Mouse (Mus musculus) MEL (cell line): Measurements from ENCODE around the gene Asxl2. TPM values are rescaled to one million over a fixed set of nuclear protein-coding genes. Genes with fewer than 3 reads are reported as not detected.

ENCODE experiments used
- DNase-seq: peaks from one replicate; pipeline ENCODE4 v3.0.0; 2011; ENCODE audit warnings: low read depth, low spot score
- H3K27ac ChIP-seq: 2 replicates; pipeline ENCODE4 v1.5.1; 2012; ENCODE audit warnings: low read depth, mild to moderate bottlenecking, control low read depth, low read length, moderate library complexity; ENCODE audit not compliant: control insufficient read depth
- H3K27me3 ChIP-seq, 2 experiments: fragments of 150-350 bp in 1 of 2; sonication (generic) in 1 of 2; 2 replicates each; pipeline ENCODE4 v1.6.1; 2012; ENCODE audit warnings: low read length in 2 of 2, mild to moderate bottlenecking in 2 of 2, improper control_type of control experiment in 1 of 2, moderate library complexity in 1 of 2; ENCODE audit not compliant: insufficient read depth in 2 of 2, control insufficient read depth in 1 of 2
- H3K36me3 ChIP-seq, 2 experiments: 2 replicates each; pipeline ENCODE4 v1.6.1; 2012 to 2014; ENCODE audit warnings: low read length in 2 of 2, improper control_type of control experiment in 1 of 2, inconsistent platforms in 1 of 2, mild to moderate bottlenecking in 1 of 2; ENCODE audit not compliant: insufficient read depth in 2 of 2, control insufficient read depth in 1 of 2
- H3K4me1 ChIP-seq, 2 experiments: fragments of 150-350 bp in 1 of 2; sonication (generic) in 1 of 2; 2 replicates each; pipeline ENCODE4 v1.6.1; 2012; ENCODE audit warnings: low read length in 2 of 2, improper control_type of control experiment in 1 of 2, mild to moderate bottlenecking in 1 of 2; ENCODE audit not compliant: insufficient read depth in 2 of 2, control insufficient read depth in 1 of 2
- H3K4me3 ChIP-seq, 2 experiments: fragments of 150-350 bp in 1 of 2; sonication (generic) in 1 of 2; 2 replicates each; pipeline ENCODE4 v1.5.1; 2012; ENCODE audit warnings: low read depth in 2 of 2, low read length in 2 of 2, mild to moderate bottlenecking in 2 of 2, moderate library complexity in 2 of 2, control low read depth in 1 of 2, improper control_type of control experiment in 1 of 2; ENCODE audit not compliant: control insufficient read depth in 1 of 2, insufficient read depth in 1 of 2
- H3K79me2 ChIP-seq: 2 replicates; pipeline ENCODE4 v1.6.1; 2012; ENCODE audit warnings: mild to moderate bottlenecking, low read length, moderate library complexity; ENCODE audit not compliant: control insufficient read depth, poor library complexity, insufficient read depth
- H3K9ac ChIP-seq: 2 replicates; pipeline ENCODE4 v1.6.1; 2012; ENCODE audit warnings: low read depth, mild to moderate bottlenecking, control low read depth, low read length, moderate library complexity; ENCODE audit not compliant: control insufficient read depth, poor library complexity, severe bottlenecking
- H3K9me3 ChIP-seq: fragments of 150-350 bp; sonication (generic); replicated peaks from 2 replicates; pipeline ENCODE4 v1.6.1; 2012; ENCODE audit warnings: mild to moderate bottlenecking, low read length, improper control_type of control experiment, moderate library complexity; ENCODE audit not compliant: insufficient read depth
- BHLHE40 ChIP-seq: IDR thresholded peaks from 2 replicates; pipeline ENCODE4 v1.6.1; 2012; ENCODE audit warnings: low read depth, mild to moderate bottlenecking, inconsistent platforms, low read length, improper control_type of control experiment, borderline replicate concordance
- CHD1 ChIP-seq: IDR thresholded peaks from 2 replicates; pipeline ENCODE4 v1.6.1; 2012; ENCODE audit warnings: low read depth, mild to moderate bottlenecking, inconsistent platforms, low read length, improper control_type of control experiment
- CHD2 ChIP-seq: IDR thresholded peaks from 2 replicates; pipeline ENCODE4 v1.6.1; 2011; ENCODE audit warnings: low read length, improper control_type of control experiment
- CTCF ChIP-seq, 3 experiments: IDR thresholded peaks in 2 of 3; conservative IDR thresholded peaks in 1 of 3; 2 replicates each; pipeline ENCODE4 v1.5.1; 2011 to 2012; ENCODE audit warnings: low read length in 3 of 3, low read depth in 2 of 3, mild to moderate bottlenecking in 2 of 3, improper control_type of control experiment in 1 of 3, inconsistent platforms in 1 of 3, mixed read lengths in 1 of 3, moderate library complexity in 1 of 3; ENCODE audit not compliant: control insufficient read depth in 1 of 3, insufficient read depth in 1 of 3, poor library complexity in 1 of 3, severe bottlenecking in 1 of 3
- E2F4 ChIP-seq: IDR thresholded peaks from 2 replicates; pipeline ENCODE4 v1.6.1; 2011; ENCODE audit warnings: low read depth, low read length, improper control_type of control experiment, borderline replicate concordance
- ELF1 ChIP-seq: IDR thresholded peaks from 2 replicates; pipeline ENCODE4 v1.6.1; 2014; ENCODE audit warnings: low read depth, mild to moderate bottlenecking, inconsistent platforms, low read length, improper control_type of control experiment, moderate library complexity
- EP300 ChIP-seq, 2 experiments: IDR thresholded peaks; 2 replicates each; pipeline ENCODE4 v1.6.1; 2011; ENCODE audit warnings: improper control_type of control experiment in 2 of 2, low read length in 2 of 2, low read depth in 1 of 2, mild to moderate bottlenecking in 1 of 2
- ETS1 ChIP-seq: IDR thresholded peaks from 2 replicates; pipeline ENCODE4 v1.6.1; 2012; ENCODE audit warnings: low read depth, mild to moderate bottlenecking, inconsistent platforms, low read length, improper control_type of control experiment, moderate library complexity
- GABPA ChIP-seq: IDR thresholded peaks from 2 replicates; pipeline ENCODE4 v1.6.1; 2012; ENCODE audit warnings: low read depth, mild to moderate bottlenecking, inconsistent platforms, low read length, improper control_type of control experiment, moderate library complexity
- GATA1 ChIP-seq: IDR thresholded peaks from 2 replicates; pipeline ENCODE4 v1.6.1; 2011; ENCODE audit warnings: low read depth, low read length, improper control_type of control experiment
- HCFC1 ChIP-seq: IDR thresholded peaks from 2 replicates; pipeline ENCODE4 v1.6.1; 2012; ENCODE audit warnings: low read depth, mild to moderate bottlenecking, inconsistent platforms, low read length, improper control_type of control experiment, moderate library complexity
- JUND ChIP-seq: IDR thresholded peaks from 2 replicates; pipeline ENCODE4 v1.6.1; 2011; ENCODE audit warnings: low read depth, mild to moderate bottlenecking, improper control_type of control experiment, low read length
- KAT2A ChIP-seq: conservative IDR thresholded peaks from 2 replicates; pipeline ENCODE4 v1.6.1; 2012; ENCODE audit warnings: low read depth, low read length, improper control_type of control experiment, inconsistent platforms
- MAFK ChIP-seq: IDR thresholded peaks from 2 replicates; pipeline ENCODE4 v1.6.1; 2011; ENCODE audit warnings: low read depth, mild to moderate bottlenecking, low read length, improper control_type of control experiment, borderline replicate concordance
- MAX ChIP-seq: IDR thresholded peaks from 2 replicates; pipeline ENCODE4 v1.6.1; 2011; ENCODE audit warnings: low read length, improper control_type of control experiment
- MAZ ChIP-seq: IDR thresholded peaks from 2 replicates; pipeline ENCODE4 v1.6.1; 2012; ENCODE audit warnings: low read depth, mild to moderate bottlenecking, inconsistent platforms, low read length, improper control_type of control experiment
- MEF2A ChIP-seq: IDR thresholded peaks from 2 replicates; pipeline ENCODE4 v1.6.1; 2014; ENCODE audit warnings: low read depth, mild to moderate bottlenecking, inconsistent platforms, low read length, improper control_type of control experiment; ENCODE audit not compliant: poor library complexity, insufficient replicate concordance, severe bottlenecking; ENCODE audit errors: extremely low read depth
- MXI1 ChIP-seq: IDR thresholded peaks from 2 replicates; pipeline ENCODE4 v1.6.1; 2011; ENCODE audit warnings: mild to moderate bottlenecking, low read depth, low read length, improper control_type of control experiment
- MYB ChIP-seq: IDR thresholded peaks from 2 replicates; pipeline ENCODE4 v1.6.1; 2011; ENCODE audit warnings: mild to moderate bottlenecking, low read depth, low read length, improper control_type of control experiment
- MYC ChIP-seq: IDR thresholded peaks from 2 replicates; pipeline ENCODE4 v1.6.1; 2011; ENCODE audit warnings: low read depth, mild to moderate bottlenecking, low read length, improper control_type of control experiment, moderate library complexity
- NELFE ChIP-seq: IDR thresholded peaks from 2 replicates; pipeline ENCODE4 v1.6.1; 2011; ENCODE audit warnings: low read depth, low read length, improper control_type of control experiment
- NRF1 ChIP-seq: IDR thresholded peaks from 2 replicates; pipeline ENCODE4 v1.6.1; 2014; ENCODE audit warnings: low read depth, mild to moderate bottlenecking, inconsistent platforms, low read length, improper control_type of control experiment, moderate library complexity; ENCODE audit not compliant: poor library complexity, insufficient read depth, severe bottlenecking
- POLR2A ChIP-seq, 2 experiments: IDR thresholded peaks; 2 replicates each; pipeline ENCODE4 v1.6.1; 2011 to 2012; ENCODE audit warnings: low read length in 2 of 2, mild to moderate bottlenecking in 2 of 2, control low read depth in 1 of 2, improper control_type of control experiment in 1 of 2, low read depth in 1 of 2, moderate library complexity in 1 of 2; ENCODE audit not compliant: control insufficient read depth in 1 of 2, insufficient read depth in 1 of 2, poor library complexity in 1 of 2
- POLR2AphosphoS2 ChIP-seq: IDR thresholded peaks from 2 replicates; pipeline ENCODE4 v1.6.1; 2011; ENCODE audit warnings: low read length, improper control_type of control experiment
- POLR2AphosphoS5 ChIP-seq: IDR thresholded peaks from 2 replicates; pipeline ENCODE4 v1.6.1; 2012; ENCODE audit warnings: low read depth, borderline replicate concordance, mild to moderate bottlenecking, inconsistent platforms, low read length, moderate library complexity, mixed read lengths
- RAD21 ChIP-seq: IDR thresholded peaks from 2 replicates; pipeline ENCODE4 v1.6.1; 2011; ENCODE audit warnings: mild to moderate bottlenecking, low read depth, low read length, improper control_type of control experiment
- RCOR1 ChIP-seq: IDR thresholded peaks from 2 replicates; pipeline ENCODE4 v1.6.1; 2012; ENCODE audit warnings: low read depth, mild to moderate bottlenecking, inconsistent platforms, low read length, improper control_type of control experiment
- SIN3A ChIP-seq: IDR thresholded peaks from 2 replicates; pipeline ENCODE4 v1.6.1; 2012; ENCODE audit warnings: low read length, improper control_type of control experiment, inconsistent platforms
- SMC3 ChIP-seq: IDR thresholded peaks from 2 replicates; pipeline ENCODE4 v1.6.1; 2011; ENCODE audit warnings: low read depth, low read length, improper control_type of control experiment
- TAL1 ChIP-seq: IDR thresholded peaks from 2 replicates; pipeline ENCODE4 v1.6.1; 2012; ENCODE audit warnings: mild to moderate bottlenecking, inconsistent platforms, low read length, moderate library complexity, mixed read lengths
- TBP ChIP-seq: IDR thresholded peaks from 2 replicates; pipeline ENCODE4 v1.8.0; 2011; ENCODE audit warnings: low read depth, low read length, improper control_type of control experiment
- TCF12 ChIP-seq: IDR thresholded peaks from 2 replicates; pipeline ENCODE4 v1.6.1; 2014; ENCODE audit warnings: low read depth, mild to moderate bottlenecking, inconsistent platforms, low read length, improper control_type of control experiment, moderate library complexity
- USF2 ChIP-seq, 2 experiments: IDR thresholded peaks; 2 replicates each; pipeline ENCODE4 v1.6.1; 2011 to 2012; ENCODE audit warnings: improper control_type of control experiment in 2 of 2, low read length in 2 of 2, borderline replicate concordance in 1 of 2, inconsistent platforms in 1 of 2, low read depth in 1 of 2, mild to moderate bottlenecking in 1 of 2; ENCODE audit not compliant: insufficient read depth in 1 of 2
- ZC3H11A ChIP-seq: IDR thresholded peaks from 2 replicates; pipeline ENCODE4 v1.6.1; 2012; ENCODE audit warnings: low read depth, mild to moderate bottlenecking, inconsistent platforms, low read length, improper control_type of control experiment
- ZKSCAN1 ChIP-seq: IDR thresholded peaks from 2 replicates; pipeline ENCODE4 v1.6.1; 2012; ENCODE audit warnings: low read depth, mild to moderate bottlenecking, inconsistent platforms, low read length, improper control_type of control experiment, moderate library complexity
- ZMIZ1 ChIP-seq: IDR thresholded peaks from 2 replicates; pipeline ENCODE4 v1.6.1; 2012; ENCODE audit warnings: low read depth, mild to moderate bottlenecking, inconsistent platforms, low read length, improper control_type of control experiment, moderate library complexity
- ZNF384 ChIP-seq: IDR thresholded peaks from 2 replicates; pipeline ENCODE4 v1.6.1; 2012; ENCODE audit warnings: low read depth, mild to moderate bottlenecking, inconsistent platforms, low read length, improper control_type of control experiment
- polyA plus RNA-seq, 2 experiments: library from polyadenylated mRNA; stranded (reverse) in 1 of 2; unstranded in 1 of 2; fragments of >175 nt in 1 of 2; fragments of >200 nt in 1 of 2; gene quantifications; 2 replicates each; pipeline versions ENCODE4 v1.2.1 to v1.2.4; 2012; ENCODE audit warnings: low replicate concordance in 2 of 2, low read depth in 1 of 2; ENCODE audit not compliant: insufficient read length in 2 of 2, insufficient read depth in 1 of 2, missing spikeins in 1 of 2
- total RNA-seq: library from RNA; depleted of rRNA; stranded (reverse); fragments of 300-350 nt; gene quantifications from 2 replicates; pipeline ENCODE4 v1.2.3, GENCODE M21; 2012; rRNA removed

Gene Asxl2
- total RNA-seq (18.8 and 19.2 TPM in 2 replicates), polyA plus RNA-seq (10 to 100 TPM; 26.2 to 62.0 TPM)

- H3K9ac ChIP-seq: peak within 1 kb of the TSS; percentile 99
- H3K27ac ChIP-seq: peak within 1 kb of the TSS; percentile 99
- no peaks in the 10 kb centered on the region for H3K9me3 ChIP-seq
- peak within 1 kb of the TSS; percentile 73 to 98 for H3K4me3 ChIP-seq
- peak; percentile 99 for DNase-seq
- H3K4me1 ChIP-seq: peaks cover 16 to 26% of the 10 kb centered on the region in 2 experiments
- peaks cover 0 to 39% of the 10 kb centered on the region in 2 experiments; a peak in 2 of 4 replicates for H3K36me3 ChIP-seq
- H3K27me3 ChIP-seq: no peaks in the 10 kb centered on the region
- H3K79me2 ChIP-seq: peaks cover 54% of the 10 kb centered on the region
- TF ChIP-seq POLR2AphosphoS2: peak; percentile 64
- TF ChIP-seq GABPA: no peak
- TF ChIP-seq SMC3: no peak
- no peak for TF ChIP-seq MAFK
- no peak for TF ChIP-seq ZC3H11A
- no peak for TF ChIP-seq CHD2
- peak; percentile 94 for TF ChIP-seq BHLHE40
- TF ChIP-seq MXI1: peak; percentile 35; the same call in 1 of the 2 replicates
- no peak for TF ChIP-seq GATA1
- no peak for TF ChIP-seq MAZ
- peak; percentile 78 to 87 for TF ChIP-seq POLR2A (IDR thresholded peaks at IDR 0.05; ENCODE audit: control insufficient read depth in 1 of 2, insufficient read depth in 1 of 2, low read depth in 1 of 2, low read length in 2 of 2, poor library complexity in 1 of 2)
- no peak for TF ChIP-seq MEF2A
- TF ChIP-seq JUND: no peak
- TF ChIP-seq ZMIZ1: peak; percentile 89
- TF ChIP-seq E2F4: 0 out of 2 replicates have a peak, but pooled peaks have one; percentile 59
- peak; percentile 87 for TF ChIP-seq HCFC1
- peak; percentile 89 for TF ChIP-seq MAX
- TF ChIP-seq MYB: peak; percentile 60; the same call in 1 of the 2 replicates
- peak; percentile 88 for TF ChIP-seq ELF1
- peak; percentile 78 for TF ChIP-seq TBP
- no peak for TF ChIP-seq ZNF384
- TF ChIP-seq EP300 (IDR thresholded peaks at IDR 0.05; ENCODE audit: low read depth in 1 of 2, low read length in 2 of 2): peak in 1 of 2 experiments; percentile 32; a peak in 1 of 4 replicates
- TF ChIP-seq RCOR1: no peak
- TF ChIP-seq ETS1: peak; percentile 74
- TF ChIP-seq ZKSCAN1: no peak
- TF ChIP-seq TAL1: no peak
- TF ChIP-seq NELFE: peak; percentile 88
- no peak for TF ChIP-seq CHD1
- TF ChIP-seq CTCF (IDR thresholded peaks at IDR 0.05 in 2 of 3, conservative IDR thresholded peaks at IDR 0.05 in 1 of 3; ENCODE audit: control insufficient read depth in 1 of 3, insufficient read depth in 1 of 3, low read depth in 2 of 3, low read length in 3 of 3, poor library complexity in 1 of 3, severe bottlenecking in 1 of 3): no peak
- no peak for TF ChIP-seq POLR2AphosphoS5
- no peak for TF ChIP-seq KAT2A
- peak; percentile 73 for TF ChIP-seq NRF1
- TF ChIP-seq TCF12: peak; percentile 67
- TF ChIP-seq USF2 (IDR thresholded peaks at IDR 0.05; ENCODE audit: borderline replicate concordance in 1 of 2, insufficient read depth in 1 of 2, low read depth in 1 of 2, low read length in 2 of 2): peak; percentile 68 to 85; a peak in 3 of 4 replicates
- no peak for TF ChIP-seq RAD21
- TF ChIP-seq MYC: no peak; the same call in 1 of the 2 replicates
- peak; percentile 79 for TF ChIP-seq SIN3A
Measured at GRCm38 (mm10) chr12:3426530-3427034, at the start of gene Asxl2. Gene Asxl2 (plus strand): TSS chr12:3426857.
